Mouse (Mus musculus) left cerebral cortex, adult 9 months (tissue): ENCODE results near the gene Arhgef7.

Experiments used
- DNase-seq, 2 experiments: peaks; one replicate each; pipeline ENCODE4 v3.0.0; 2022; ENCODE audit warnings: low spot score in 2 of 2

Arhgef7 gene

DNA sequence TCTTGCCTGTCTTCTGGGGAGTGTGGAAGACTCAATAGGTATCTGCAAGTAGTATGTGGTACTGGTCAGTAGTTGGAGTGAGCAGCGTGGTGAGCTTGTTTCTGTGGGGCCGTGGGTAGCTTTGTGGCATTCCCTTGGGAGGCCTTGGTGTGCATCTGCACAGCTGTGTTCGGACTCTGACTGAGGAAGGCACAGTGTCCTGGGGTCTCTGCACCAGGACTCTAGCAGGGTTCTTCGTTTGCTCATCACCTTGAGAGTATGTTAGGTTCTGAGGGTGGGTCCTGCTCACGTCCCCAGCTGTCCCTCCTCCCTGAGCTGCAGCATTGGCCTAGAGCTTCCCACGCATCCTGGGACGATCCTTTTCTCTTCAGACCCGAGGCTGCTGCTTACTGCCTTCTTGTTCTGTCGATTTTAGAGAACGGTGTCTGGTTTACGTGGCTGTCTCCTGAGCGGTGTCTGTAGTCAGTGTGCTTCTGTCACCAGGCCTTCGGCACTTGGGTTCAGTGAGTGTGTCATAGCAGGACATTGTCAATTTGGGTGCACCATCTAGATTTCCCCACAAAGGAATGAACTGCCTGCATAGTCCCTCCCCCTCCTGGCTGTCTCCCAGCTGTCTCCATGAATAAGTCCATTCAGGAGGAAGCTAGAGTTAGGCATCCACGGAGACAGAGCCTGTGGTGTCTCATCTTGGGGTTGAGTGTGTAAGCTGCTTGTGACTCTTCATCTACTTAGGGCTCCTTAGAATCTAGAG, 70.4 kb downstream of the Arhgef7 start:
- DNase-seq: peak in 1 of 2 experiments; percentile 75

- no peak for DNase-seq
Observed at GRCm38 (mm10) chr8:11798480-11798867, 71.0 kb downstream of the Arhgef7 start.

- DNase-seq: no peak
Observed at GRCm38 (mm10) chr8:11799098-11799497, 71.6 kb downstream of the Arhgef7 start.

DNA sequence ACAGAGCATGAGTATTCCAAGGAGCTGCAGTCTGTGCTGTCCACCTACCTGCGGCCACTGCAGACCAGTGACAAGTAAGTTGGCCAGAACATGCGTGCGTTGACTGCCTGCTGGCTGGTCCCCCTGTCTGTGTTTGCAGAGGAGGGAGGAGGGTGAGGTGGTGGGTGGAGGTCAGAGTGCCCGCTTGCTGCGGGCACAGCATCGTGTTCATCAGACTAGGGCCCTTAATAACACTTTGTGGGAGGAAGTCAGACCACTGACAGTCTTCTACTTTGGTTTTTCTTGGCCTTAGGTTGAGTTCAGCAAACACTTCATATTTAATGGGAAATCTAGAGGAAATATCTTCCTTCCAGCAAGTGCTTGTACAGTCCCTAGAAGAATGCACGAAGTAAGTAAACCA, 73.0 kb downstream of the Arhgef7 start:
- DNase-seq: no peak

GRCm38 (mm10) chr8:11801571-11801970, 74.0 kb downstream of the Arhgef7 start:
- no peak for DNase-seq

GRCm38 (mm10) chr8:11804914-11805313, 77.4 kb downstream of the Arhgef7 start:
- no peak for DNase-seq

- no peak for DNase-seq
Observed at GRCm38 (mm10) chr8:11806252-11806651, 78.7 kb downstream of the Arhgef7 start.

DNA sequence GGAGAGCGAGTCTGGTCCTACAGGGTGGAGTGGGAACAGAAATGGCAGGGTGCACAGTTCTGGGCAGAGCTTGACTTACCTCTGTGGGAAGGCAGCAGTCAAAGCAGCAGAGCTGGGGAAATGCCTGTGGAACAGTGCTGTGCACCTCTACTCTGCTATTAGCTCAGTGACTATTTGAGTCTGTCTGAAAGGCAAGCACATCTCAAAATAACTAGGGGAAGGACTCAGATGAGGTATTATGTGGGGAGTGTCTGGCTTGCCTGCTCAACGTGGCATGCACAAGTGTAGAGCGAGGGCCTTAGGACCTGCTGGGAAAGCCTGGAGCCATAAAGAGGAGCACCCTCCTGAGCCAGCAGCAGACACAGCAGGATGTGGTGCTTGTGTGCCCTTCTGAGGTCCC, 79.8 kb downstream of the Arhgef7 start:
- peak in 1 of 2 experiments; percentile 58 for DNase-seq

DNA sequence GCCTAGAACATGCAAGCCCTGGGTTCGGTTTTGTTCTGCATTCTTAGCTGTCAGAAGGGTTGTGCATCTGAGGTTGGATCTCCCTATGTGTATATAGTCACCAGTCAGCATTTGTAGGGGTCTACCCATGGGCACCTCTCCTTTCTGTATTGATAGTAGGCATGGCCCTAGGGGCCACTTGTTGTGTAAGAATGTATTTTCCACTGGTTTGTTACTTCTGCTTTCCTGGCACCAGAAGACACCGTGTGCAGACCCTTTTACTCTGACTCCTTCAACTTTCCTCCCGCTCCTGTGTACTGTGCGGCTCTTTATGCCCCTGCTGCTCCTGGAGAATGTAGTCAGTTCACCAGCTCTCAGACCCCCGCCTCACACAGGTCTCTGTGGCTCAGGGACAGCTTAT, 80.5 kb downstream of the Arhgef7 start:
- DNase-seq: no peak

DNA sequence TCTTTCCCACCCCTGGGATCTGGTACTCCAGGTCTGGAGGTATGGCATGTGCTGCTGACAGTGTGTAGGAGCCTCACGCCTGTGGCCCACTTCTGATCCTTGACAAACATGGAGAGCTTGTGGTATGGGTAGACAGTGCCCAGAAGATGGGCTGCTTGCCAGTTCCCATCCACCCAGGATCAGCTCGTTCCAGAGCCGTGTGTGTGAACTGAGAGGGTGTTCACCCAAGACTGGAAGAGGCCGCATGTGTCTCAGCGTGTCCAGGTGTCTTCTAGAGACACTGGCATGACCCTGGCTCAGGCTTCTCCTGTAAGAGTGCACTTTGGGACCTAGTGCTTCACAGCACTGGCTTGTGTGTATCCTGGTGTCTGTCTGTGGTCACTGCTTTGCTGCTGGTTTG, 82.9 kb downstream of the Arhgef7 start:
- no peak for DNase-seq

- no peak for DNase-seq
Observed at GRCm38 (mm10) chr8:11813801-11814200, 86.3 kb downstream of the Arhgef7 start.

DNA sequence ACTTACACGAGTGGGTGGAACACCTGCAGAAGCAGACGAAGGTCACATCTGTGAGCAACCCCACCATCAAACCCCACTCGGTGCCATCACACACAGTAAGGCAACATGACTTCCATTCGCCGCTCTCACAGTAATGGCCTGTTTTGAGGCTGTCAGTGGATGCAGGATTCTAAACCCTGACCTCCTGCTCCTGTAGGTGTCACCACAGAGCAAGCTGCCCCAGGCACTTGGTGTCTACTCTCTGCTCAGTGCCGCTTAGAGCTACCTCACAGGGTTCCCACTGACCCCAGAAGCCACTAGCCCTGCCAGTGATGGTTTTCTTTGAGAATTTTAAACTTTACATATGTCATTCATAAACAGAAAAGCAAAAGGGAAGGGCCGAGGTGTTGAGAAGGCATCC, 87.7 kb downstream of the Arhgef7 start:
- no peak for DNase-seq

- no peak for DNase-seq
Observed at GRCm38 (mm10) chr8:11820136-11820535, 92.6 kb downstream of the Arhgef7 start.

DNA sequence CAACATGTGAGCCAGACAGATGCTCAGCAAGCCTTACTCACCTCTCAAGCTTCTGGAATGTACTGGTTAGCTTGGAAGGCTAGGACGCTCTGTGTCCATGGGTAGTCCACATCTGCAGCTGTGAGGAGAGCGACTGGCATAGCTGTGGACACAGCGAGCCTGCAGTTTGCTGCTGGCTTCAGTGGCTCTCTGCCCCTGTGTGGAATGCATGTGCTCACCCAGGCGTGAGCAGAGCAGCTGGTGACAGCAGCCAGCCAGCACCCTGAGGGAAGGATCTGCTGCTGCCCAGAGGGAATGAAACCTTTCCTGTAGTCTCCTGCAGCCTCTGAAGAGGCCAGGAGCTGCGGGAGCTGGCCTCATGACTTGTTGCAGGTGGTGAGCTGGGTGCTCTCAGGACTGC, 93.0 kb downstream of the Arhgef7 start:
- DNase-seq: no peak

DNA sequence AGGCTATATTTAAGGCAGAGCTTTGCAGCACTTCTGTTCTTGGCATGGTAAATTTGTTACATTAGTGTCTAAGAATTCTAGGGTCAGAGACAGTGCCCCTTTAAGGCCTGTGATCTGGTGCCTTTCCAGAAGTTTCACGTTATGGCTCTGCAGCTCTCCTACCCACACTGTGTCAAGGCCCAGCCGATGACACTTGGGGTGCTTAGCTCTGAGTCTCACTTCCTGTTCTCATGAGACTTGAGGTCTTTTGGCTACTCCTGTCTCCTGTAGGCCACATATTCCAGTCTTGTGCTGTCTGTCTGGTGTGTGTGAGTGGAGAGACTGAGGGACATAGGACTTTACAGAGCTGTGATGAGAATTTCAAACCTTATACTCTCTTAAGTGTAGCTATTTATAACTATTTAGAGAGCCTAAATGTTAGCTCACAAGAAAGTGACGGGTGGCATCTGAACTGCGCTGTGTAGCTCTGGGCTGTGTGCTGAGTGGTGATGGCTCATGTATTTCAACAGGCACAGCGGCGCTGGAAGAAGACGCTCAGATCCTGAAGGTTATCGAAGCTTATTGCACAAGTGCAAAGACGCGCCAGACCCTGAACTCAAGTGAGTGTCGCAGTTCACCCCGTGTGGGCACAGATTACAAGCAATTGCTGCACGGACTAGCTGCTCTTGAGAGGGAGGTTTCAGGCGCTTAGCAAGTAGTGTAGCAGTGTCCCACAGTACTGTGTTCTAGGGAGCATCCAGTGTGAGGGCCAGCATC, 94.1 kb downstream of the Arhgef7 start:
- no peak for DNase-seq

- no peak for DNase-seq
Observed at GRCm38 (mm10) chr8:11822550-11823060, 95.1 kb downstream of the Arhgef7 start.

DNA sequence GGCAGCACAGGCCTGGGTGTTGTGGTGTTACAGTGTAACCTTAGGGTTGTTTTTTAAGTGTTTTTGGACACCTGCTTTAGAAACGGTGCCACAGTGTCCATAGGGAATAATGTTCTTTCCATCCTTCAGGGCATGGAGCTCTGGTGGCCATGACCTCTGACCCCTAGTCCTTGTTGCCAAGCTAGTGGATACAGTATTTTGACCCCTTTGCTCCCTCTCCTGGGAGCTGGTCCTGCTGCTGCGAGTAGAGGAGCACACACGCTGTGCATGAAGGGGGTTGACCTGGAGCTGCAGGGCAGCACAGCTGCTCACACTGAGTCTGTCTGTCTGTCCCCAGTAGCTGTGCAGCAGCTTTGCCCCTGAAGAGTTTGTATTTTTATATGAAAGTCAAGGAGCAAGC, 98.2 kb downstream of the Arhgef7 start:
- DNase-seq: no peak

- DNase-seq: no peak
Observed at GRCm38 (mm10) chr8:11827312-11827711, 99.8 kb downstream of the Arhgef7 start.

DNA sequence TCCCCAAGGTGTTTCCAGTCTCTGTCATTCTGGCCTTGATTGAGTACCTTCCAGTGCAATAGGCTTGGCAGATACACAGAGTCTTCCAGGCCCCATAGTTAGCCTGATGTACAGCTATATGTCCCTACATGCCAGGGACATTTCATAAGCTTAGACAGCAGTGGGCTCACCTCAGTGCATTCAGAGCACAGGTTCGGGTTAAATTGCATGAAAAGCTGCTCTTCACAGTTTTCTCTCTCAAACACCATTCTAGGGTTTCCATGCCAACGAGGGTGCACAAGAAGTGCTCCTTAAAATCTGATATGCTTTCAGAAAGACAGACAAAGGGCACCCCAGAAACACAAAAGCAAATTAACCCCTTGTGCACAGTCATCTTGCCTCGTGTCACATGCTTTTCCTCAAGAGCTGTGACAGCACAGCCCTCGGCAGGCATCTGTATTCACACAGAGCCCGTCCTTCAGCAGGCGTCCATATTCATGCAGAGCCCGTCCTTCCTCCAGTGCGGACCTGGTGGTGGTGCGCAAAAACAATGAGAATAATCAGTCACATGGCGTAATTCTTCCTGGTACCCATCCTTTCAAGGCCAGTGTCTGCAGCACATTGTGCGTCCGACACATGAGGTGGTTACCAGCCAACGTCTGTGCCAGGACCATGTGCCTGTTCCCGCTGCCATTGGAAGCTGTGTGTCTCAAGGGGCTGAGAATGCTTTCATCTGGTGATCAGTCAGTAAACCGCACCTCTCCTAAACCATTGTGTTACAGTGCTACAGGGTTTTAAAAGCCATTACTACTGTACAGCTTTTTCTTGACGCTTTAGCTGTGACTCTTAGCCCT, 102.9 kb downstream of the Arhgef7 start:
- no peak for DNase-seq

- DNase-seq: no peak
Observed at GRCm38 (mm10) chr8:11831174-11831573, 103.7 kb downstream of the Arhgef7 start.

DNA sequence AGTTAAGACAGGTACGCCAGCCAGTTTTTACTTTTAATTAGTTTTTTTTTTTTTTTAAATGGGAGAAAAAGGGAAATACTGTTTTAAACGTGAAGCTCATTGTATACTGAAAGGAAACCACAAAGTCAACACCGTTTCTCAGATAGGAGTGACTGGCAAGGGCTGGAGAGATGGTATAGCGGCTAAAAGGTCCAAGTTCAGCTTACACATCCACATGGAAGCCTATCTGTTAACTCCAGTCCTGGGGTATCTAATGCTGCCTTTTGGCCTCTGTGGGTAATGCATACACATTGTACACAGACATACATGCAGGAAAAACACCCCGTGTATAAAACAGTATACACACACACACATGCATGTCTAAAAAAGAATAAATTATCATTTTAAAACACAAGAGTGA, 104.4 kb downstream of the Arhgef7 start:
- DNase-seq: no peak

DNA sequence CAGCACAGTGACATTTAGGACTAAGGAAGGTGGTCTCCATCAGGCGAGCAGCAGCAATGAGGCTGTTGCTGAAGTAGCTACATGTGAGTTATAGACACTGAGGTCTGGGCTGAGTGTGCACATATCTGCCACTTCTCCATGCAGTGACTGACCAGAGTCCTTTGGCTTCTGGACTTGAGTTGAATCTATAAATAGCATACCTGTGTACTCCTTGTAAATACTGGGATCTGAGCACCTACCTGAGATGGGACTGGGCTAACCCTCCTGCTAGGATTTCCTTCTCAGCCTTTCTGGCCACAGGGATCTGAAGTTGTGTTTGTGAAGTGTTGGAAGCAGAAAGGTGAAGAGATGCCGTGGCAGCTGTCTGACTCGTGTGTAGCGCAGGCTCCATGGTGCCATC, 105.6 kb downstream of the Arhgef7 start:
- no peak for DNase-seq
